Mouse (Mus musculus) megakaryocyte, embryonic 14.5 days (primary cell): Measurements from ENCODE around the gene Dpp4.

ENCODE experiments used
- FLI1 ChIP-seq: IDR thresholded peaks from 2 replicates; pipeline ENCODE4 v1.6.1; 2012; ENCODE audit warnings: low read length, inconsistent platforms, mixed read lengths
- GATA1 ChIP-seq: IDR thresholded peaks from 3 replicates; pipeline ENCODE4 v1.6.1; 2012; ENCODE audit warnings: mixed read lengths, low read length, inconsistent platforms, borderline replicate concordance

GRCm38 (mm10) chr2:62306978-62307377 lies 105.1 kb downstream of the Dpp4 start:
- TF ChIP-seq GATA1 (no peak), FLI1 (no peak)
